Mouse (Mus musculus) embryonic stem cell, embryonic (primary cell): ENCODE measurements around the gene Hebp2.

ENCODE experiments used
- CTCF ChIA-PET, 4 experiments: fragments of 300-600 bp in 2 of 4; fragments of 350-600 bp in 2 of 4; sonication (Branson Sonifier 250); formaldehyde crosslinking; loops; one replicate each; lab custom pipeline; 2022; ENCODE audit warnings: inconsistent platforms in 2 of 4; lab: Charles Lee
- POLR2A ChIA-PET, 4 experiments: fragments of 300-600 bp in 2 of 4; fragments of 350-600 bp in 2 of 4; sonication (Branson Sonifier 250); formaldehyde crosslinking; loops; one replicate each; lab custom pipeline; 2022; ENCODE audit warnings: antibody characterized with exemption in 4 of 4, inconsistent platforms in 1 of 4; lab: Charles Lee

The Hebp2 gene

DNA sequence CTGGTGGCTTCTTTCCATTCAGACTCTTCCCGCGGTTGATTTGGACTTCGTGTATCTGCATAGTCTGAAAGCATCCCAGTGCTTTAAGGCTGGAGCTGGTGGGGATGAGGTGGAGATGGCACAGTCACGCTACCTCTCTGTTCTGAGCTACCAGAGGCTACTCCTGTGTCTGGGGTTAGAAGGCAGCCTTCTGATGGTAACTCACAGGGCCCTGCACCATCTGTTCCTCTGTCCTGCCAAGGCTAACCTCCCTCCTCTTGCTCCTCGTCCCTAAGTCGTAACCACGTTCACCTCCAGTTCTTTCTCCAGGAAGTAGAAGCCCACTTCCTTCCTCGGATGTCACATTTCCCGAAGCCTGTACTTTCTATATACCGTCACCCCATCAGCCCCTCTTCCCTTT, 55.9 kb downstream of the Hebp2 start:
- CTCF ChIA-PET: interaction anchor here in 1 of 4 experiments (0.6 kb wide), 1 partner anchor 29 kb away, joined by 4 read pairs; no protein-coding TSS in a partner anchor
- POLR2A ChIA-PET: interaction anchor here in 1 of 4 experiments (1.0 to 1.1 kb wide), 2 partner anchors 11 to 16 kb away, joined by 3 read pairs; no protein-coding TSS in a partner anchor
